Mouse (Mus musculus) limb, embryonic 11.5 days (tissue): ENCODE data around the gene Fbxl16. TPM values are rescaled to one million over a fixed set of nuclear protein-coding genes. Genes with fewer than 3 reads are reported as not detected.

Source experiments
- ATAC-seq: fragments of 200-750 bp; cut with Nextera tagmentation; 2 replicates; pipeline ENCODE4 v1.8.0; 2017; ENCODE audit warnings: low read depth; ENCODE audit not compliant: insufficient number of reproducible peaks, low FRiP score, low TSS enrichment
- DNase-seq: peaks from one replicate; pipeline ENCODE4 v3.0.0-alpha.2; 2015; ENCODE audit warnings: low spot score
- H3K27ac ChIP-seq: fragments of 300-500 bp; sonication (generic); replicated peaks from 2 replicates; pipeline ENCODE4 v1.5.1; 2014; ENCODE audit warnings: low read depth, mild to moderate bottlenecking, low read length
- H3K27me3 ChIP-seq: fragments of 300-500 bp; sonication (generic); 2 replicates; pipeline ENCODE4 v1.6.1; 2014; ENCODE audit warnings: mild to moderate bottlenecking, low read length, mixed read lengths; ENCODE audit not compliant: control insufficient read depth, insufficient read depth
- H3K36me3 ChIP-seq: fragments of 300-500 bp; sonication (generic); 2 replicates; pipeline ENCODE4 v1.6.1; 2014; ENCODE audit warnings: mild to moderate bottlenecking, low read length, moderate library complexity, mixed read lengths; ENCODE audit not compliant: control insufficient read depth, insufficient read depth
- H3K4me1 ChIP-seq: fragments of 300-500 bp; sonication (generic); 2 replicates; pipeline ENCODE4 v1.6.1; 2014; ENCODE audit warnings: low read length, mixed read lengths; ENCODE audit not compliant: control insufficient read depth, insufficient read depth
- H3K4me2 ChIP-seq: fragments of 300-500 bp; sonication (generic); 2 replicates; pipeline ENCODE4 v1.6.1; 2014; ENCODE audit warnings: low read depth, mild to moderate bottlenecking, moderate library complexity; ENCODE audit not compliant: severe bottlenecking
- H3K4me3 ChIP-seq: fragments of 300-500 bp; sonication (generic); 2 replicates; pipeline ENCODE4 v1.5.1; 2014; ENCODE audit warnings: low read depth, low read length
- H3K9ac ChIP-seq: fragments of 300-500 bp; sonication (generic); 2 replicates; pipeline ENCODE4 v1.6.1; 2014; ENCODE audit warnings: mild to moderate bottlenecking, low read length
- H3K9me3 ChIP-seq: fragments of 300-500 bp; sonication (generic); 2 replicates; pipeline ENCODE4 v1.6.1; 2016; ENCODE audit warnings: low read length; ENCODE audit not compliant: control insufficient read depth
- WGBS: fragments of 180-500 bp; shearing (Covaris S2); extraction: QIAGEN DNeasy Blood & Tissue Kit; methylation state at CpG from one replicate; pipeline ENCODE4 v1.1.7; 2014; 5-methylcytosine and 5-hydroxymethylcytosine counted together
- polyA plus RNA-seq: library from polyadenylated mRNA; unstranded; fragments of >200 nt; fragmentation: Nextera tagmentation; extraction: Ambion mirVana; gene quantifications from 2 replicates; pipeline ENCODE4 v1.2.1, GENCODE M21; 2014

Fbxl16 gene
- polyA plus RNA-seq, 1 experiment from 2014 or later = 1.4 TPM

GRCm38 (mm10) chr17:25860229-25860628 lies 51.3 kb downstream of the Fbxl16 start:
- Histone ChIP-seq H3K4me1 (peaks cover 10% of the 10 kb centered on the region), H3K9me3 (no peaks in the 10 kb centered on the region), H3K4me3 (0 out of 2 replicates have a peak overlapping the region, but pooled peaks have one; percentile 64), H3K27me3 (no peaks in the 10 kb centered on the region), H3K27ac (no peak overlapping the region), H3K36me3 (peaks cover 2% of the 10 kb centered on the region), H3K4me2 (peak overlapping the region; percentile 92), H3K9ac (peak overlapping the region; percentile 85)
- DNase-seq = no peak
- no peak for ATAC-seq
- 95% methylated on average over 6 of the region's 6 CpGs for WGBS

- ATAC-seq = peak; percentile 90
- Histone ChIP-seq H3K9me3 (no peaks in the 10 kb centered on the region), H3K36me3 (no peaks in the 10 kb centered on the region; the same call in 1 of the 2 replicates)
These were observed 52.2 kb downstream of the Fbxl16 start, which contains the start of gene Wdr90 for GRCm38 (mm10) chr17:25860832-25861703. Gene Wdr90, minus strand, starts transcription at chr17:25861501.

DNA sequence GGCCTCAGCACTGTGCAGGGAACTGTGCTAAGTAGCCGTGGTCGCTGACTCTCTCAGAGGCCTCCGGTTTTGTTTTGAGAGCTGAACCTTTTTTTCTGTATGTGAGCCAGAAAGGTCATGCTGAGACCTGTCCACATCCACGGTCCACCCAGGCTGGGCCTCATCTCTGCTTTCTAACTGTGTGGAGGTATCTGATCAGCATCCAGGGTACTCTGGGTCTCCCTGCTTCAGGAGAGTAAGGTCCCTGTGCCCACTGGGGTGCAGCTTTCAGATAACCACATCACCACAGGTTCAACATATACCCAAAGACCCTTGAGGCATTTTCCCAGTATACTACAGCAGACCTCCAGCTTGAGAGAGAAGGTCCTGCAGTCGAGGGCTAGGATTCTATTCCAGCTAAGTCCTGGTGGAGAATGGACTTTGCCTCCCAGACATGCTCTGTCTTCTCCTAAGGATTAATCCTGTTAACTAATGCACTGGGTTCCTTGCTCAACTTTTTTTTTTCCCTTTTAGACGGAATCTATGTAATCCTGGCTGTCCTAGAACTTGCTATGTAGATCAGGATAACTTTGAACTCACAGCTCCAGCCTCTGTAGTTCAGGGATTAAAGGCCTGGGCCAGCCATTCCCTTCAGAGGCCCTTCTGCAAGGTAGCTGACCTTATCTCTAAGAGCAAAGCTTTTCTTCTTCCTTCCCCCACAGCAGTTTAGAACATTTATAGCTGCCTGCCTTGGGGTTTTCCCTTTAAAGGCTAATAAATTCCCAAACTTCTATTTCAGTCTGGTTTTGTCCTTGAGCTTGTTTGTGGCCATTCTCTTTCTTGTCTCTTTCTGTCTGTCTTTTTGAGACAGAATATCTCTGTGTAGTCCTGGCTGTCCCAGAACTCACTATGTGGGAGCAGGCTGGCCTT lies 53.1 kb downstream of the Fbxl16 start:
- Histone ChIP-seq H3K4me2 (peak overlapping the region; percentile 92), H3K4me1 (peaks cover 10% of the 10 kb centered on the region), H3K4me3 (peak overlapping the region; percentile 64), H3K9ac (peak overlapping the region; percentile 85), H3K27ac (peak overlapping the region; percentile 75; the same call in 1 of the 2 replicates), H3K27me3 (no peaks in the 10 kb centered on the region), H3K36me3 (no peaks in the 10 kb centered on the region; the same call in 1 of the 2 replicates), H3K9me3 (no peaks in the 10 kb centered on the region)
- ATAC-seq = no peak
- WGBS = 18% methylated on average over 6 of the region's 6 CpGs
- DNase-seq = no peak

More at GRCm38 (mm10) chr17:25860832-25861703, 52.2 kb downstream of the Fbxl16 start, which contains the start of gene Wdr90:
- H3K9ac ChIP-seq = peak within 1 kb of the TSS; percentile 85
- H3K27ac ChIP-seq = peak within 1 kb of the TSS; percentile 75
- peak within 1 kb of the TSS; percentile 92 for H3K4me2 ChIP-seq
- peak within 1 kb of the TSS; percentile 64 for H3K4me3 ChIP-seq
- peaks cover 10% of the 10 kb centered on the region for H3K4me1 ChIP-seq
- 4% methylated on average over 61 of the region's 65 CpGs for WGBS
- H3K27me3 ChIP-seq = no peaks in the 10 kb centered on the region
- DNase-seq = peak; percentile 90

- DNase-seq (no peak), ATAC-seq (no peak)
- WGBS = 92% methylated on average over 6 of the region's 6 CpGs
- H3K4me3 ChIP-seq = no peak overlapping the region
- H3K27ac ChIP-seq = no peak overlapping the region
- H3K9ac ChIP-seq = no peak overlapping the region
- no peaks in the 10 kb centered on the region for H3K27me3 ChIP-seq
- H3K4me1 ChIP-seq = peaks cover 16% of the 10 kb centered on the region
- H3K36me3 ChIP-seq = no peaks in the 10 kb centered on the region; the same call in 1 of the 2 replicates
- H3K9me3 ChIP-seq = no peaks in the 10 kb centered on the region
- no peak overlapping the region for H3K4me2 ChIP-seq
These were observed 54.8 kb downstream of the Fbxl16 start for GRCm38 (mm10) chr17:25863681-25864080.

- no peak for ATAC-seq
- H3K9me3 ChIP-seq = no peaks in the 10 kb centered on the region
- H3K27ac ChIP-seq = no peak overlapping the region
- no peaks in the 10 kb centered on the region for H3K36me3 ChIP-seq
- 91% methylated on average over 14 of the region's 14 CpGs for WGBS
- H3K4me3 ChIP-seq = no peak overlapping the region
- H3K4me2 ChIP-seq = no peak overlapping the region
- no peak for DNase-seq
- no peaks in the 10 kb centered on the region for H3K27me3 ChIP-seq
- H3K9ac ChIP-seq = no peak overlapping the region
- H3K4me1 ChIP-seq = peaks cover 16% of the 10 kb centered on the region
These were observed 55.4 kb downstream of the Fbxl16 start for GRCm38 (mm10) chr17:25864311-25864710.

DNA sequence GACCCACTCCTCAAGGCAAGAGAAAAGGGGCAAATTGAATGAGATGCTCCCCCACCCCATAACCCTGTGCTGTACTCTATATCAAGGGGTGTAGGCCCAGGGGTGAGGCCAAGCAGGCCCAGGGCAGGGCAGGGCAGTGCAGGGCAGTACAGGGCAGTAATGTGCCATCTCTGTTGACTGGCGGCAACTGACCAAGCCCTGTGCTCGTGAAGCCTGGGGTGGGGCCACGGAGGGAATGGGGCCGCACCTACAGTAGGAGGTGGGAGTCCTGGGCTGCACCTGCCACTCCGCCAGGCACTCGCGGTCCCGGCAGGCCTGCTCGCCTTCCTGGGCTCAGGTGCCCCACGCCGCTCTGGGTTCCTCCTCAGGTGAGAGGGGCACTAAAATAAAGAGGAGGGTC lies 56.4 kb downstream of the Fbxl16 start:
- no peaks in the 10 kb centered on the region for H3K9me3 ChIP-seq
- no peak overlapping the region for H3K4me3 ChIP-seq
- DNase-seq (no peak), ATAC-seq (no peak)
- 90% methylated on average over 11 of the region's 11 CpGs for WGBS
- no peaks in the 10 kb centered on the region for H3K36me3 ChIP-seq
- peaks cover 16% of the 10 kb centered on the region for H3K4me1 ChIP-seq
- H3K27me3 ChIP-seq = no peaks in the 10 kb centered on the region
- H3K4me2 ChIP-seq = no peak overlapping the region
- H3K27ac ChIP-seq = no peak overlapping the region
- H3K9ac ChIP-seq = no peak overlapping the region

DNA sequence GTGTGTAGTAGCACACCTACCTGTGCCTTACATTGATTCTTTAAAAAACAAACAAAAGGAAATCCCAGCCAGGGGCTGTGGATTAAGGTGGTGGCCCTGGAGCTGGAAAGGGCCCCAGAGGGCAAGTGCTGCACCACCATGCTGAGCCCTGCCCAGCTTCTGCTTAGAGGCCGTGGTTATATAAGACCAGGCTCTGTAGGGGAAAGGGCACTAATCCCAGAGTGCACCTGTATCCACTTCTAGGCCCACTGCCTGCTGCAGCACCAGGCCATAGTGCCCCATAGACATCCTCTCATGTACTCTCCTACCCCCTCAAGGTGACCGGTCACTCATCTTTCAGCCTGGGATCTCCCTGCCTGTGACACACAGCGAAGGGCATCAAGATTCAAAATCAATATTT lies 57.3 kb downstream of the Fbxl16 start:
- Histone ChIP-seq H3K27ac (no peak overlapping the region), H3K4me2 (no peak overlapping the region), H3K4me3 (no peak overlapping the region), H3K27me3 (no peaks in the 10 kb centered on the region), H3K9me3 (no peaks in the 10 kb centered on the region), H3K36me3 (no peaks in the 10 kb centered on the region), H3K9ac (no peak overlapping the region), H3K4me1 (peaks cover 9% of the 10 kb centered on the region)
- 93% methylated on average over 3 of the region's 3 CpGs for WGBS
- DNase-seq = no peak
- no peak for ATAC-seq

- Histone ChIP-seq H3K4me2 (peak overlapping the region; percentile 98), H3K4me3 (peak overlapping the region; percentile 82), H3K9ac (no peak overlapping the region), H3K27ac (no peak overlapping the region), H3K4me1 (peaks cover 6% of the 10 kb centered on the region), H3K9me3 (no peaks in the 10 kb centered on the region), H3K36me3 (no peaks in the 10 kb centered on the region), H3K27me3 (no peaks in the 10 kb centered on the region)
- ATAC-seq = no peak
- DNase-seq = no peak
- WGBS = 12% methylated on average over 7 of the region's 7 CpGs
These were observed 58.6 kb downstream of the Fbxl16 start for GRCm38 (mm10) chr17:25867509-25867835.
